Mouse (Mus musculus) embryonic facial prominence, embryonic 11.5 days (tissue): ENCODE measurements around the gene Cst11. TPM values are rescaled to one million over a fixed set of nuclear protein-coding genes. Genes with fewer than 3 reads are reported as not detected.
"Not testable (repeated sequence)": the region's sequence is repeated elsewhere in the genome, so short reads cannot be mapped to it uniquely, and the experiment has no call there.

Experiments
- ATAC-seq: fragments of 200-750 bp; cut with Nextera tagmentation; replicated peaks from 2 replicates; pipeline ENCODE4 v1.8.0; 2017; ENCODE audit warnings: low read depth; ENCODE audit not compliant: insufficient number of reproducible peaks, low FRiP score, low TSS enrichment
- DNase-seq: peaks from one replicate; pipeline ENCODE4 v3.0.0-alpha.2; 2015; ENCODE audit warnings: low spot score
- H3K27ac ChIP-seq: fragments of 300-500 bp; sonication (generic); replicated peaks from 2 replicates; pipeline ENCODE4 v1.5.1; 2014; ENCODE audit warnings: mild to moderate bottlenecking, low read depth, low read length, control low read depth
- H3K27me3 ChIP-seq: fragments of 300-500 bp; sonication (generic); 2 replicates; pipeline ENCODE4 v1.6.1; 2014; ENCODE audit warnings: mild to moderate bottlenecking, low read length, moderate library complexity, mixed read lengths; ENCODE audit not compliant: control insufficient read depth, insufficient read depth
- H3K36me3 ChIP-seq: fragments of 300-500 bp; sonication (generic); replicated peaks from 2 replicates; pipeline ENCODE4 v1.6.1; 2014; ENCODE audit warnings: low read depth, mild to moderate bottlenecking, low read length, moderate library complexity, mixed read lengths; ENCODE audit not compliant: control insufficient read depth, insufficient read depth
- H3K4me1 ChIP-seq: fragments of 300-500 bp; sonication (generic); 2 replicates; pipeline ENCODE4 v1.6.1; 2014; ENCODE audit warnings: low read length, mixed read lengths; ENCODE audit not compliant: control insufficient read depth, insufficient read depth
- H3K4me2 ChIP-seq: fragments of 300-500 bp; sonication (generic); 2 replicates; pipeline ENCODE4 v1.6.1; 2014; ENCODE audit warnings: low read depth, mild to moderate bottlenecking, control low read depth, low read length, moderate library complexity
- H3K4me3 ChIP-seq: fragments of 300-500 bp; sonication (generic); 2 replicates; pipeline ENCODE4 v1.5.1; 2014; ENCODE audit warnings: low read depth, low read length, control low read depth
- H3K9ac ChIP-seq: fragments of 300-500 bp; sonication (generic); replicated peaks from 2 replicates; pipeline ENCODE4 v1.6.1; 2014; ENCODE audit warnings: mild to moderate bottlenecking, control low read depth, low read length
- H3K9me3 ChIP-seq: fragments of 300-500 bp; sonication (generic); replicated peaks from 2 replicates; pipeline ENCODE4 v1.6.1; 2016; ENCODE audit warnings: mild to moderate bottlenecking, low read length, inconsistent platforms, mixed read lengths; ENCODE audit not compliant: control insufficient read depth
- WGBS: fragments of 180-500 bp; shearing (Covaris S2); extraction: QIAGEN DNeasy Blood & Tissue Kit; methylation state at CpG from one replicate; pipeline ENCODE4 v1.1.7; 2014; 5-methylcytosine and 5-hydroxymethylcytosine counted together
- polyA plus RNA-seq: library from polyadenylated mRNA; unstranded; fragments of >200 nt; fragmentation: Nextera tagmentation; extraction: Ambion mirVana; gene quantifications from 2 replicates; pipeline ENCODE4 v1.2.1, GENCODE M21; 2014

Gene Cst11
- polyA plus RNA-seq = not detected in 2 replicates

DNA sequence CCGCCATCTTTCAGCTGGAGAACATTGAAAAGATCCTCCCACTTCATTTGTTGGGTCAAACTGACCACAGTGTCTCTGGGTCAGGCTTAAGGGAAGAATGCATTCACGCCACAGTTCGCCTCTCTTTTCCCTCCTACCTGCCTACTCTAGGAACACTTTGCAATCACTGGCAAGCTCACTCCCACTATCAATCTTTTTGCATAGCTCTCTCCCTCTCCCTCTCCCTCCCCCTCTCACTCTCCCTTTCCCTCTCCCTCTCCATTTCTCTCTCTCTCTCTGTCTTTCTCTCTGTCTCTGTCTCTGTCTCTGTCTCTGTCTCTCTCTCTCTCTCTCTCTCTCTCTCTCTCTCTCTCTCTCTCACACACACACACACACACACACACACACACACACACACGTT, at the start of gene Cst11:
TSS of gene Cst11 (minus strand) at position 101 of the 400 bp plus-strand sequence.
- H3K4me3 ChIP-seq, H3K4me2 ChIP-seq, H3K27ac ChIP-seq, H3K4me1 ChIP-seq, H3K27me3 ChIP-seq, ATAC-seq, H3K9ac ChIP-seq, H3K36me3 ChIP-seq, DNase-seq, H3K9me3 ChIP-seq: not testable (repeated sequence)
- 91% methylated on average over 4 of the region's 4 CpGs for WGBS

DNA sequence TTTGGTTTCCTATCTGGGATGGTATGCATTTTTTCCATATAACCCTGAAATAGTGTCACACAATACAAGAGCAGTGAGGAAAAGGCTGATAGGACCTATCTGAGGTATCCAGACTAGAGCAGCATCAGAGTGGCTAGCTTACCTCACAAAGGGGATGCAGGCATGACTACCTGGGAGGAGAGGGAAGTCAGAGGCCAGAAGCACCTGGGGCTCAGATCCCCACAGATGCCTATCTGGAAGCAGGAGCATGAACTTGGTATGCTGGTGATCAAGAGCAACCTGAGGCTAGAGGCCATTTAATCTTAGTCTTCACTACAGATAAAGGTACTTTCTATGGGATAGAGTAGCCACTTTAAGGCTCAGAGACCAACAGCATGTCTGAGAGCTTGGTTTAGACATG, 48.6 kb upstream of the Cst11 start, which contains the start of gene Cst13:
TSS of gene Cst13 (plus strand) at position 173 of the 400 bp plus-strand sequence.
- H3K4me1 ChIP-seq = no peaks in the 10 kb centered on the region
- no peaks in the 10 kb centered on the region for H3K27me3 ChIP-seq

DNA sequence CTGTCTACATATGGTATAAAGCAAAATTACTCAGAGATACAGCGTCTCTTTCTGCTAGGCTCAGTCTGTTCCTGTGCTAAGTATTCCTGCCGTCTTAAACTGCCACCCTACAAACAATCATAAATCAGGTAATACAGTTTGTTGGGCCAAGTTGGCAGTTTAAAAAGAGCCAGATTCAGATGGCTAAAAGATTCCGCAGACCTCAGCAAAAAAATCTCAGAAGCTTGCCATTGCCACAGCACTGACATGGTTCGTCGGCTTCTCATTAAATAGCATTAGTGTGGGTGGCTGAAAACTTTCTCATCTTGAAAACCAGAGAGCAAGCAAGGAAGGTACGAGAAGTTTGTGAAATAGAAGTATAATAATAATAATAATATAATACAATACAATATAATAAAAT, 35.4 kb upstream of the Cst11 start:
- Histone ChIP-seq H3K36me3 (no peaks in the 10 kb centered on the region), H3K27me3 (no peaks in the 10 kb centered on the region), H3K4me1 (no peaks in the 10 kb centered on the region), H3K4me3 (no peak overlapping the region), H3K27ac (no peak overlapping the region), H3K4me2 (no peak overlapping the region), H3K9ac (no peak overlapping the region), H3K9me3 (no peaks in the 10 kb centered on the region)
- 79% methylated on average over 6 of the region's 6 CpGs for whole genome bisulfite sequencing
- ATAC-seq (no peak), DNase-seq (no peak)

More for the DNA sequence above, 48.6 kb upstream of the Cst11 start, which contains the start of gene Cst13:
- H3K27ac ChIP-seq = no peak within 1 kb of the TSS
- no peak within 1 kb of the TSS for H3K4me2 ChIP-seq
- no peaks in the 10 kb centered on the region for H3K36me3 ChIP-seq
- H3K4me3 ChIP-seq = no peak within 1 kb of the TSS
- H3K9me3 ChIP-seq = no peaks in the 10 kb centered on the region
- ATAC-seq (no peak), DNase-seq (no peak)
- H3K9ac ChIP-seq = no peak within 1 kb of the TSS

DNA sequence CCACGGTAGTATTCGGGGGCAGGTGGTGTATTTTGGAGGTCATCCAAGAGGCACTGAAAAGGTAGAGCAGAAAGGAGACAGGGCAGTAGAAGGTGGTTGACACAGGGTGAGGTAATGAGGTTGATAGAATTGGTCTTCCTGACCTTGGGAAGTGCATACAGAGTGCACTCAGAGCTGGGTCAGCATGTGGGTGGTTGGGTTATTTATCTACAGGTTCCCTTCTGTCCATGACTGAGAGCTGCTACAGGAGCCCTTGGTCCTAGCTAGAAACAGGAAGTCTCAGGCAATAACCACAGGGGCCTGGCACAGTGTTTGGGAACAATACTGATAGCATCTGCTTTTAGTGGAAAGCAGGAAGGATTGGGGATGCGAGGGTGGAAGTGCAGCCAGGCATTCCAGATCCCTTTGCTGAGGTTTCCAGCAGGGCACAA, 30.2 kb upstream of the Cst11 start:
- 68% methylated on average over 3 of the region's 3 CpGs for WGBS
- no peak for ATAC-seq

DNA sequence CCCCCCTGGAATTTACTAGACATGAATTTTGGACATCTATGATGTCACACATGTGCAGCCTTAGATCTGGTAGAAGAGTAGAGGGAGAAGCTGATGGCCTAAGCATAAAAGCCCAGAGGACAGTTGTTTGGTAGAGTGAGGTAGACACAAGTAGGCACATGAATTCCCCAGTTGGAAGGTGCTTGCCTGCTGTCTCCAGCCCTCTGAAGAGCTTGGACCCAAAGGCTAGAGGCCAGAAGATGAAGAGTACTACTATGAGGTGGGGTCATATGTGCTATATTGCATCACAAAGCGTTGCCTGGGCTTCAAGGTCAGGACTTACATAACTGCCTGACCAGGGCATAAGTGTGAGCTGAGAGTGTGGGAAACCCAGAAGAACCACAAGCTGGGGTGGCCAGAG, 27.2 kb upstream of the Cst11 start, which contains the start of gene Cst8:
TSS of gene Cst8 (plus strand) at position 301 of the 400 bp plus-strand sequence.
- Histone ChIP-seq H3K4me2 (no peak within 1 kb of the TSS), H3K9me3 (no peaks in the 10 kb centered on the region), H3K9ac (no peak within 1 kb of the TSS), H3K27me3 (no peaks in the 10 kb centered on the region), H3K27ac (no peak within 1 kb of the TSS), H3K4me3 (no peak within 1 kb of the TSS), H3K4me1 (no peaks in the 10 kb centered on the region), H3K36me3 (no peaks in the 10 kb centered on the region)
- DNase-seq = no peak
- 76% methylated on average over 1 of the region's 1 CpGs for WGBS
- no peak for ATAC-seq

More for the DNA sequence above, 30.2 kb upstream of the Cst11 start:
- no peak overlapping the region for H3K9ac ChIP-seq
- no peak for DNase-seq
- H3K36me3 ChIP-seq = no peaks in the 10 kb centered on the region
- no peaks in the 10 kb centered on the region for H3K27me3 ChIP-seq
- H3K9me3 ChIP-seq = no peaks in the 10 kb centered on the region
- H3K4me3 ChIP-seq = no peak overlapping the region
- H3K27ac ChIP-seq = no peak overlapping the region
- H3K4me1 ChIP-seq = no peaks in the 10 kb centered on the region
- no peak overlapping the region for H3K4me2 ChIP-seq

DNA sequence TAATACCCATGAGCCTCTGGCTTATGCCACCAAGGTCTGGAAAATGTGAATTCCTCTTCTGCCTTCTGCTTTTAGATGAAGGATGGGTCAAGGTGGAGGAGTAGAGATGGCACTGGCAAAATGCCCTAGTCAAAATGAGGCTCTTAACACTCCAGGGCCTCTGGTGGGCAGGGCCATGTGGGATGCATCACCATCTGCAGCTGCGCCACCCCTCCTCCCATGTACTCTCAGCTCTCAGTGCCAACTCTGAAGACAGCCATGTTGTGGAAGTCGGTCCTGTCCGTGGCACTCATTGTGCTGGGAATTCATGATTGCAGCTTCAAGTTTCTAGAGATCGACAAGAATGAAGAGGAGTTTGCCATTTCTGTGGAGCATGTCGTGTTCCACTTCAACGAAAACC, 17.8 kb upstream of the Cst11 start, which contains the start of gene Cst12:
TSS of gene Cst12 (plus strand) at position 220 of the 400 bp plus-strand sequence.
- Histone ChIP-seq H3K9me3 (no peaks in the 10 kb centered on the region), H3K36me3 (no peaks in the 10 kb centered on the region), H3K27ac (no peak within 1 kb of the TSS), H3K4me1 (no peaks in the 10 kb centered on the region), H3K4me3 (no peak within 1 kb of the TSS), H3K4me2 (no peak within 1 kb of the TSS), H3K9ac (no peak within 1 kb of the TSS), H3K27me3 (no peaks in the 10 kb centered on the region)
- DNase-seq = no peak
- WGBS = 93% methylated on average over 6 of the region's 6 CpGs
- ATAC-seq = no peak

DNA sequence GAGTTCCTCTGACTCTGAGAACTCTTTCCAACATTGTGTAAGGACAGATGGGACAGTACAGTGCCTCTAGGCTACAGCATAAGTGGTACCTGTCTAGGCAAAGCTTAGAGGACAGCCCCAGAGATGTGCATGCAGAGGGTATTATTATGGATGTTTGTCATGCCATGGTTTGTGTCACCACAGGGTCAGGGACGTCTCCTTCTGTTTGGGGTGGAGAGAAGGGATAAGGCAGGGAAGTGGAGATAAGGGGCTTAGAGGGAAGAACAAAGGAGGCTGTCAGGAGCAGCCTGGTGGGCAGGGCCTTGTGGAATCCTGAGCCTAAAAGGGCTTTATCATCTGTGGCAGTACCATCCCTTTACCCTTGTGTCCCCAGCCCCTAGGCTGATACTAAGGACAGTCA, 10.4 kb upstream of the Cst11 start, which contains the start of gene 8030411F24Rik:
TSS of gene 8030411F24Rik (plus strand) at position 301 of the 400 bp plus-strand sequence.
- Histone ChIP-seq H3K4me3 (no peak within 1 kb of the TSS), H3K4me2 (no peak within 1 kb of the TSS), H3K36me3 (no peaks in the 10 kb centered on the region), H3K9me3 (no peaks in the 10 kb centered on the region), H3K4me1 (no peaks in the 10 kb centered on the region), H3K27ac (no peak within 1 kb of the TSS), H3K9ac (no peak within 1 kb of the TSS), H3K27me3 (no peaks in the 10 kb centered on the region)
- no peak for ATAC-seq
- DNase-seq = no peak
- 22% methylated on average over 1 of the region's 1 CpGs for WGBS

DNA sequence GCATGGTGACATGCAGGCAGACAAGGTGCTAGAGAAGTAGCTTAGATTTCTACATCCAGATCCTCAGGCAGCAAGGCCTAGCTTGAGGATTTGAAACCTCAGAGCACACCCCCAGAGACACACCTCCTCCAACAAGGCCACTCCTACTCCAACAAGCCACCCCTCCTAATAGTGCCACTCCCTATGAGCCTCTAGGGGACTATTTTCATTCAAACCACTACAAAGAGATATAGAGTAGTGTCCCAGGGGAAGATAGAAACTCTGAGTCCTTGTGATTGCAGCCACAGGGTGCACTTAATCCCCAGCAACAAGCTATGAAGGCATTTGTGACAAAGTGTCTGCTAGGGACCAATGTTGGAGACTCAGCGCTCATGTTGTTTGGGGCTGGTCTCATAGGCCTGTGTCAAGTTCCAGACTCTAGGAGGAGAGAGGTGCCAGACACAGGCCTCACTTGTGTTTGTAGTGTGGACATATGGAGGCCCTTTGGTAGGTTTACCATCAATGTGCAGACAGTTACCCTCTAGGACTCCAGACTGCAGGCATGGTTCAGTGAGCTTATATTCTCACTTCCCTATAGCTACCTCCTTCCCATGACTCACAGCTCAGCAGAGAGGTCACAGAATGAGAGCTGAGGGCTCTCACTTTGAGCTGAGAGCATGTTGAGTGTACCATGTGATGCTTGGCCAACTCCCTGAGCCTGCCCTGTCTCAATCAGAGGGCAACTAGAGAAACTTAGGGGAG, 7.5 kb downstream of the Cst11 start:
- ATAC-seq (no peak), DNase-seq (no peak)
- Histone ChIP-seq H3K4me2 (no peak overlapping the region), H3K4me1 (no peaks in the 10 kb centered on the region), H3K9me3 (no peaks in the 10 kb centered on the region), H3K9ac (no peak overlapping the region), H3K27ac (no peak overlapping the region), H3K36me3 (no peaks in the 10 kb centered on the region), H3K4me3 (no peak overlapping the region), H3K27me3 (no peaks in the 10 kb centered on the region)
- WGBS = 95% methylated on average over 1 of the region's 1 CpGs
